32 mouse cellular contexts compared by ENCODE assay signal in the genomic region with DNA sequence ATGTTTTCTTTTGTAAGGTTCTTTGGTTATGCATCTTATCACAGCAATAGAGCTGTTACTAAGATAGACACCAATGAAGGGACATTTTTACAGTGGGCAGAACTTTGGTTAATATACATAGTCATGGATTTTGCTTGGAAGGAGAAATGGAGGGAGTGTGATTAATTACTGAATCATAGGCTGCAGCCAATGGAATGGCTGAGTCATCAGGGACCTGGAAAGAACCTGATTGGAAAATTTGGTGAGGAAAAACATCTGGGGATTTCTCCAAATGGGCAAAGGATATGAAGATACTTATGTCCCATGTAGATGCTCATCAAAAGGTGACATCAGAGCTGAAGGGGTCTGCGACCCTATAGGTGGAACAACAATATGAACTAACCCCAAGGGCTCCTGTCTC. TPM values are rescaled to one million over a fixed set of nuclear protein-coding genes. Genes with fewer than 3 reads are reported as not detected.
DNase-seq lines count a peak whose midpoint lies in the region; ATAC-seq and TF ChIP-seq lines count a peak whose summit lies in the region.
"Had no signal": no experiment of that assay in that cellular context is flagged by ENCODE, and none has a peak within 500 bp of the region (broad histone marks: within the 10 kb centered on the region; RNA-seq: fewer than 3 reads in every experiment).

No protein-coding gene starts in this region.

- peak; percentile 20 for DNase-seq in adrenal gland, adult 2 months
- DNase-seq in adrenal gland, postnatal 25 days: no peak
- DNase-seq in brain, adult 2 months (ENCODE audit: low read depth, low spot score): peak; percentile 36
- no peak for DNase-seq in ovary, postnatal 10 days (ENCODE audit: low spot score)
- no peak for DNase-seq in cerebellum, adult 11-12 months
- DNase-seq: adrenal gland, adult 8-10 months; cerebellum, adult 11 months; cerebellum, adult 8-10 months; cerebellum, postnatal 10 days; cerebellum, postnatal 36 days; embryo, embryonic 11 days; forebrain, postnatal 0 days; gastrocnemius, adult 2 months; gastrocnemius, postnatal 14 days; heart, adult 18-20 months; heart, postnatal 14 days; heart, postnatal 4 days; kidney, adult 11 months had no signal

- no peak for ATAC-seq in megakaryocyte-erythroid progenitor cell, adult 5-6 weeks (replicated peaks; ENCODE audit: low FRiP score, low TSS enrichment, poor library complexity, severe bottlenecking)
- ATAC-seq: forebrain, embryonic 14.5 days; forebrain, postnatal 0 days; hindbrain, postnatal 0 days had no signal

- H3K4me3 ChIP-seq in C2C12 (ENCODE audit: insufficient read depth, poor library complexity, severe bottlenecking): no peak overlapping the region
- H3K4me3 ChIP-seq: embryonic facial prominence, embryonic 10.5 days; embryonic facial prominence, embryonic 13.5 days; gastrocnemius, adult 2 months; heart, embryonic 12.5 days; heart, embryonic 15.5 days had no signal

- peaks cover 58% of the 10 kb centered on the region for H3K36me3 ChIP-seq in C2C12 (ENCODE audit: control insufficient read depth, insufficient read depth)

- no peak overlapping the region for H3ac ChIP-seq in C2C12 (ENCODE audit: control insufficient read depth, insufficient read length, low read depth)

- TF ChIP-seq CTCF in C2C12 (IDR thresholded peaks at IDR 0.05; ENCODE audit: control insufficient read depth, insufficient read depth, insufficient read length): no peak

- H3K79me3 ChIP-seq in C2C12 (ENCODE audit: low read depth): no peaks in the 10 kb centered on the region

- H3K27me3 ChIP-seq in C2C12 (ENCODE audit: control insufficient read depth, insufficient read depth, insufficient read length): no peaks in the 10 kb centered on the region
- H3K27me3 ChIP-seq: embryonic facial prominence, embryonic 13.5 days; heart, embryonic 12.5 days; heart, embryonic 15.5 days had no signal

- no peaks in the 10 kb centered on the region for H3K79me2 ChIP-seq in C2C12 (ENCODE audit: control insufficient read depth, insufficient read depth)

TF ChIP-seq in C2C12, 6 proteins besides CTCF, POLR2A, EP300 and RAD21:
- TF ChIP-seq MYOG (IDR thresholded peaks at IDR 0.05; ENCODE audit: control insufficient read depth, extremely low read depth, insufficient read length): no peak
- TF ChIP-seq USF1 (IDR thresholded peaks at IDR 0.05; ENCODE audit: low read depth): no peak
- peak; percentile 60 for TF ChIP-seq FOSL1 (IDR thresholded peaks at IDR 0.05; ENCODE audit: insufficient read depth, low read length, poor library complexity, severe bottlenecking)
TF ChIP-seq in C2C12: peak in this region for 1.

RNA-seq across cellular contexts. Expression of gene Cyp2ab1, which starts 28.8 kb away (rescaled TPM):
- total RNA-seq in adrenal gland, adult 2 months (2021): under 1 TPM; 0.28 to 0.37 TPM
- polyA plus RNA-seq in adrenal gland, adult 2 months (2012; rRNA removed): 0.42 and 0.66 TPM in 2 replicates
- total RNA-seq in adrenal gland, postnatal 25 days (2021): not detected in 2 replicates
- polyA plus RNA-seq in C2C12 (2012; fragmentation: generic; extraction: Trizol): 0.05 TPM
- not detected in 2 replicates for total RNA-seq in megakaryocyte-erythroid progenitor cell, adult 5-6 weeks (2014; fragmentation: Nextera tagmentation)
- not detected in 2 replicates for total RNA-seq in megakaryocyte-erythroid progenitor cell, adult 5-6 weeks (2017)
- total RNA-seq: forebrain, postnatal 0 days had no signal
- polyA plus RNA-seq: cortical plate, adult 2 months; embryonic facial prominence, embryonic 10.5 days; embryonic facial prominence, embryonic 13.5 days; forebrain, embryonic 11.5 days; forebrain, embryonic 14.5 days; forebrain, postnatal 0 days; frontal cortex, adult 2 months; heart, embryonic 12.5 days; heart, embryonic 15.5 days; hindbrain, embryonic 11.5 days; hindbrain, embryonic 14.5 days; hindbrain, postnatal 0 days; intestine, embryonic 14.5 days had no signal

RNA-seq across cellular contexts. Expression of gene Parl, which starts 51.8 kb away (rescaled TPM):
- total RNA-seq in adrenal gland, adult 2 months (2021): 100 to 1,000 TPM; 116 to 121 TPM
- polyA plus RNA-seq in adrenal gland, adult 2 months (2012; rRNA removed): 24.3 and 34.2 TPM in 2 replicates
- total RNA-seq in adrenal gland, postnatal 25 days (2021): 87.6 and 125 TPM in 2 replicates
- polyA plus RNA-seq in C2C12 (2012; fragmentation: generic; extraction: Trizol): 179 TPM
- 59.2 and 60.9 TPM in 2 replicates for total RNA-seq in megakaryocyte-erythroid progenitor cell, adult 5-6 weeks (2014; fragmentation: Nextera tagmentation)
- 101 and 125 TPM in 2 replicates for total RNA-seq in megakaryocyte-erythroid progenitor cell, adult 5-6 weeks (2017)

Comparison
In these comparisons a context has a peak if more than half of its experiments do, and no peak if none do; other contexts are left out.
1. DNase-seq: peak in adrenal gland, adult 2 months (single experiment) and brain, adult 2 months (single experiment); none in adrenal gland, postnatal 25 days (single experiment), ovary, postnatal 10 days (single experiment) and cerebellum, adult 11-12 months (single experiment).